Mouse (Mus musculus) embryonic fibroblast, embryonic 13.5 days (primary cell): ENCODE results near the gene Cdk10. TPM values are rescaled to one million over a fixed set of nuclear protein-coding genes. Genes with fewer than 3 reads are reported as not detected.
"Not testable (repeated sequence)": the region's sequence is repeated elsewhere in the genome, so short reads cannot be mapped to it uniquely, and the experiment has no call there.

Source experiments
- H3K27ac ChIP-seq: 2 replicates; pipeline ENCODE4 v1.5.1; 2012; ENCODE audit warnings: low read length, control low read depth, inconsistent platforms; ENCODE audit not compliant: insufficient read depth
- H3K4me1 ChIP-seq: 2 replicates; pipeline ENCODE4 v1.6.1; 2011; ENCODE audit warnings: low read length; ENCODE audit not compliant: control insufficient read depth, insufficient read depth
- H3K4me3 ChIP-seq: 2 replicates; pipeline ENCODE4 v1.5.1; 2011; ENCODE audit warnings: mild to moderate bottlenecking, control low read depth, low read length; ENCODE audit not compliant: insufficient read depth
- CTCF ChIP-seq: IDR thresholded peaks from 2 replicates; pipeline ENCODE4 v1.5.1; 2011; ENCODE audit warnings: mild to moderate bottlenecking, control low read depth, low read length, moderate library complexity, borderline replicate concordance; ENCODE audit not compliant: insufficient read depth
- POLR2A ChIP-seq: IDR thresholded peaks from 2 replicates; pipeline ENCODE4 v1.6.1; 2011; ENCODE audit warnings: low read depth, mild to moderate bottlenecking, control low read depth, low read length, moderate library complexity
- polyA plus RNA-seq: library from polyadenylated mRNA; stranded (reverse); fragments of >200 nt; gene quantifications from 2 replicates; pipeline ENCODE4 v1.2.4, GENCODE M21; 2011; ENCODE audit warnings: low read depth; ENCODE audit not compliant: missing spikeins, insufficient read length

The Cdk10 gene
- polyA plus RNA-seq, 1 experiment: 36.4 TPM

- no peak for TF ChIP-seq POLR2A
- TF ChIP-seq CTCF: no peak
- no peak overlapping the region for H3K4me3 ChIP-seq
- H3K4me1 ChIP-seq: no peaks in the 10 kb centered on the region
- no peak overlapping the region for H3K27ac ChIP-seq
Observed at GRCm38 (mm10) chr8:123244382-123244781, 19.7 kb downstream of the Cdk10 start.

- TF ChIP-seq CTCF: no peak
- TF ChIP-seq POLR2A: no peak
- Histone ChIP-seq H3K4me3 (no peak overlapping the region), H3K27ac (no peak overlapping the region), H3K4me1 (no peaks in the 10 kb centered on the region)
Observed at GRCm38 (mm10) chr8:123245543-123245942, 20.9 kb downstream of the Cdk10 start.

- TF ChIP-seq CTCF (no peak), POLR2A (no peak)
- no peak overlapping the region for H3K4me3 ChIP-seq
Observed at GRCm38 (mm10) chr8:123247748-123248147, 23.1 kb downstream of the Cdk10 start.

DNA sequence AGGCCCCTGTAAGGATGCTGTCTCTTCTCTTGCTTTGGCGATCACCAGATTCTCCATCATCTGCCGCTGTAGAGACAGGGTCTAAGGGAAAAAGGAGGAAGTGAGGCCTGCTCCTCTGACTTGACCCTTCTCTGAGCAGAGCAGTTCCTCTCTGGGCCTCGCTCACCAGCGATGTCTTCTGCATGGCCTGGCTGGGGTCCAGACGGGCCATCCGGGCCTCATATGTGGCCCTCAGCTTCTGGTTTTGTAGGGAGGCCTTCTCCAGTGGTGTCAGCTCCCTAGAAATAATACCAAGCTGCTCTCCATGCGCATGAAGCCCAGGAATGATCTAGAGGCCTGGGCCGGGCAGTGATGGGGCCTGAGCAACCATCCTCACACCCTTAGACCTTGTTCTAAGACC, 24.0 kb downstream of the Cdk10 start:
- Histone ChIP-seq H3K4me1 (0 out of 2 replicates have a peak, but pooled peaks cover 5% of the 10 kb centered on the region), H3K4me3 (no peak overlapping the region), H3K27ac (no peak overlapping the region)
- no peak for TF ChIP-seq POLR2A
- no peak for TF ChIP-seq CTCF

More at GRCm38 (mm10) chr8:123247748-123248147, 23.1 kb downstream of the Cdk10 start:
- H3K27ac ChIP-seq: no peak overlapping the region
- H3K4me1 ChIP-seq: no peaks in the 10 kb centered on the region

- H3K4me1 ChIP-seq: 0 out of 2 replicates have a peak, but pooled peaks cover 5% of the 10 kb centered on the region
- TF ChIP-seq POLR2A: no peak
- no peak for TF ChIP-seq CTCF
- no peak overlapping the region for H3K27ac ChIP-seq
- no peak overlapping the region for H3K4me3 ChIP-seq
Observed at GRCm38 (mm10) chr8:123250940-123251339, 26.3 kb downstream of the Cdk10 start.

- TF ChIP-seq CTCF: no peak
- TF ChIP-seq POLR2A: no peak
- peak overlapping the region; percentile 80; the same call in 1 of the 2 replicates for H3K4me3 ChIP-seq
- H3K27ac ChIP-seq: no peak overlapping the region
- 0 out of 2 replicates have a peak, but pooled peaks cover 5% of the 10 kb centered on the region for H3K4me1 ChIP-seq
Observed at GRCm38 (mm10) chr8:123252925-123253324, 28.3 kb downstream of the Cdk10 start.

DNA sequence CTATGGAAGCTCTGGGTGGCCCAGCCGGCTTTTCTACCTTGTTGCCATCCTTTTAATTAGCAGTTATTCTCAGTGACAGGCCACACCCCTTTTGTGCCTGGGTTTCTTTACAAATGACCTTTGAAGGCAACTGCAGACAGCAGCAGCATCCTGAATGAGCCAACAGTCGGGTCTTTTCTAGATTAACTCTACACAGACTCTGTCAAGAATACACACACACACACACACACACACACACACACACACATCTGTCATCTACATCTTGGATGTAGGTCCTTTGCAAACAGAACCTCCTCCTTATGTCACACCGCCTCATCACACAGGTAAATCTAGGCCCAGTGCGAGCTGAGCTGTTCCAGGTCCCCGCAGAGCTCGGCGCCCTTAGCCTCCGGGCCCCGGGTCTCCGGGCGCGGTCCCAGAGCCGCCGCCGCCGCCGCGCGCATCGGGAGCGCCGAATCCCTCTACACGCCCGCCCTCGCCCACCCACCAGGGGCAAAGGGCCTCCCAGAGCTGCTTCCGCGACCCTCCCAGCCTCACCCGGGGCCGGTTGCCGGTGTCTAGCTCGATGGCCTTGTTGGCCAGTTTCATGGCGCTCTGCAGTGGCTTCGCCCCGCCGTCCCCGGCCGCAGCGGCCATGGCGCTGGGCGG, 28.9 kb downstream of the Cdk10 start:
- Histone ChIP-seq H3K27ac (no peak overlapping the region; the same call in 1 of the 2 replicates), H3K4me3 (peak overlapping the region; percentile 80), H3K4me1 (0 out of 2 replicates have a peak, but pooled peaks cover 5% of the 10 kb centered on the region)
- TF ChIP-seq POLR2A (no peak; the same call in none of the 2 replicates), CTCF (no peak)

DNA sequence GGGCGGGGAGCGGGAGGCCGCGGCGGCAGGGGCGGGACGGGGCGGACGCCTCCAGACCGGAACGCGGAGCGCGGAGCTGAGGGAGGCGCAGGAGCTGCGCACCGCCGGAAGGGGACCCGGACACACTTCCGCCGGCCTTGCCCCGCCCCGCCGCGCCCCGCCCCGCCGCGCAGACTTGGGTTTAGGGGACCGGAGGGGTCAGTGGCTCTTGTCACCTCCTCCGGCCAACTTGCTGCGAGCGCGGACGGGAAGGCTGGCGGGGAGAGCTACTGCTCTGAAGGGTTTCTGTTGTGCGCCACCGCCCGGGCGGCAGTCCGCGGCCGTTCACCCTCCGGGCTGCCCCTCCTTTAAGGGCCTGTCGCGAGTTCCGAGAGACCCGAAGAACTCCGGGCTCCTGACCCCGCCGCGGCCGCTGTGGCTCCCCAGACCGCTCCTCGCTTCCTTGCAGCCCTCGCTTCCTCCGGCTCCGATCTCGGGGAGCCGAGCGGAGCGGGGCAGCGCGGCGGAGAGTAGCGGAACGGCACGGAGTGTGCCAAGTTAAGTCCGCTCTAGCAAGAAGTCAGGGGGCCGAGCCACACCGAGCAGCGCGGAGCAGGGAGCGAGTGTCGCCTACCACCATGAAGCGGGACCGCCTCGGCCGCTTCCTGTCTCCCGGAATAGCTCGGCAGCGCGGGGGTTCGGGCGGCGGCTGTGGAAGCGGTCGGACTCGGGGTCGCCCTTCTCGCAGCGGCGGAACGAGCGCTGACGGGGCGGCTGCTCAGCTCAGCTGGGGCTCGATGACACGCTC, 29.6 kb downstream of the Cdk10 start, which contains the start of the genes Zfp276 and Vps9d1:
Gene Zfp276, plus strand, starts transcription at position 97 of the 787 bp plus-strand sequence.
Gene Vps9d1, minus strand, starts transcription at position 250 of the 787 bp plus-strand sequence.
- Histone ChIP-seq H3K4me3 (peak within 1 kb of the TSS; percentile 84), H3K27ac (peak within 1 kb of the TSS; percentile 27; the same call in 1 of the 2 replicates), H3K4me1 (0 out of 2 replicates have a peak, but pooled peaks cover 5% of the 10 kb centered on the region)
- no peak for TF ChIP-seq CTCF
- peak; percentile 73 for TF ChIP-seq POLR2A

- Histone ChIP-seq H3K4me3 (peak overlapping the region; percentile 84), H3K4me1 (0 out of 2 replicates have a peak, but pooled peaks cover 5% of the 10 kb centered on the region), H3K27ac (no peak overlapping the region)
- no peak for TF ChIP-seq CTCF
- no peak for TF ChIP-seq POLR2A
Observed at GRCm38 (mm10) chr8:123255170-123255569, 30.5 kb downstream of the Cdk10 start.

- Histone ChIP-seq H3K27ac (no peak overlapping the region), H3K4me1 (0 out of 2 replicates have a peak, but pooled peaks cover 5% of the 10 kb centered on the region), H3K4me3 (no peak overlapping the region)
- TF ChIP-seq POLR2A (no peak), CTCF (no peak)
Observed at GRCm38 (mm10) chr8:123257114-123257513, 32.5 kb downstream of the Cdk10 start.

DNA sequence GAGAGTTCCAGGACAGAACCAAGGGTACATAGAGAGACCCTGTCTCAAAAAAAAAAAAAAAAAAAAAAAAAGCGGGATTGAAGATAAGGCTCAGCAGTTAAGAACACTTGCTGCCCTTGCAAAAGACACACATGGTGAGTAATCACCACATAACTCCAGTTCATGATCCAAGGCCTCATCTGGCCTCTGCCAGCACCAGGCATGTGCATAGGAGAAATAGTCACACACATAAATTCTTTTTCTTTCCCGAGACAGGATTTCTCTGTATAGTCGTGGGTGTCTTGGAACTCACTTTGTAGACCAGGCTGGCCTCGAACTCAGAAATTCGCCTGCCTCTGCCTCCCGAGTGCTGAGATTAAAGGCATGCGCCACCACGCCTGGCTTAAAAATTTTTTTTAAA, 33.0 kb downstream of the Cdk10 start:
- H3K27ac ChIP-seq, H3K4me3 ChIP-seq, H3K4me1 ChIP-seq: not testable (repeated sequence)
